Mouse (Mus musculus) hindbrain, embryonic 11.5 days (tissue): ENCODE data around the gene 4933415A04Rik. TPM values are rescaled to one million over a fixed set of nuclear protein-coding genes. Genes with fewer than 3 reads are reported as not detected.

Experiments used
- ATAC-seq: fragments of 200-750 bp; cut with Nextera tagmentation; 2 replicates; pipeline ENCODE4 v1.8.0; 2017; ENCODE audit warnings: mild to moderate bottlenecking, moderate TSS enrichment, moderate library complexity; ENCODE audit not compliant: low FRiP score
- DNase-seq: peaks from one replicate; pipeline ENCODE4 v3.0.0-alpha.2; 2015; ENCODE audit warnings: low spot score
- H3K27ac ChIP-seq: fragments of 300-500 bp; sonication (generic); 2 replicates; pipeline ENCODE4 v1.5.1; 2014; ENCODE audit warnings: mild to moderate bottlenecking, low read depth, low read length
- H3K27me3 ChIP-seq: fragments of 300-500 bp; sonication (generic); 2 replicates; pipeline ENCODE4 v1.6.1; 2014; ENCODE audit warnings: mild to moderate bottlenecking, low read length, moderate library complexity, mixed read lengths; ENCODE audit not compliant: control insufficient read depth, insufficient read depth
- H3K36me3 ChIP-seq: fragments of 300-500 bp; sonication (generic); 2 replicates; pipeline ENCODE4 v1.6.1; 2014; ENCODE audit warnings: mild to moderate bottlenecking, low read length, moderate library complexity, mixed read lengths; ENCODE audit not compliant: control insufficient read depth, insufficient read depth
- H3K4me1 ChIP-seq: fragments of 300-500 bp; sonication (generic); replicated peaks from 2 replicates; pipeline ENCODE4 v1.6.1; 2014; ENCODE audit warnings: low read length, mixed read lengths; ENCODE audit not compliant: control insufficient read depth, insufficient read depth
- H3K4me2 ChIP-seq: fragments of 300-500 bp; sonication (generic); replicated peaks from 2 replicates; pipeline ENCODE4 v1.6.1; 2014; ENCODE audit warnings: mild to moderate bottlenecking, low read depth, low read length
- H3K4me3 ChIP-seq: fragments of 300-500 bp; sonication (generic); 2 replicates; pipeline ENCODE4 v1.5.1; 2014; ENCODE audit warnings: low read depth, low read length
- H3K9ac ChIP-seq: fragments of 300-500 bp; sonication (generic); 2 replicates; pipeline ENCODE4 v1.6.1; 2014; ENCODE audit warnings: low read depth, low read length
- H3K9me3 ChIP-seq: fragments of 300-500 bp; sonication (generic); 2 replicates; pipeline ENCODE4 v1.6.1; 2016; ENCODE audit warnings: low read length; ENCODE audit not compliant: control insufficient read depth
- WGBS: fragments of 180-500 bp; shearing (Covaris S2); extraction: QIAGEN DNeasy Blood & Tissue Kit; methylation state at CpG from one replicate; pipeline ENCODE4 v1.1.7; 2014; 5-methylcytosine and 5-hydroxymethylcytosine counted together
- polyA plus RNA-seq: library from polyadenylated mRNA; unstranded; fragments of >200 nt; fragmentation: Nextera tagmentation; extraction: Ambion mirVana; gene quantifications from 2 replicates; pipeline ENCODE4 v1.2.1, GENCODE M21; 2014

4933415A04Rik gene
- polyA plus RNA-seq, 1 experiment from 2014 or later, result 8.5 TPM

GRCm38 (mm10) chr11:43631645-43632044 is 44.8 kb downstream of the 4933415A04Rik start:
- H3K4me2 ChIP-seq, result no peak overlapping the region
- H3K27me3 ChIP-seq, result no peaks in the 10 kb centered on the region
- no peaks in the 10 kb centered on the region for H3K9me3 ChIP-seq
- 89% methylated on average over 9 of the region's 9 CpGs for WGBS
- ATAC-seq, result no peak
- no peak overlapping the region for H3K9ac ChIP-seq
- DNase-seq, result no peak
- no peak overlapping the region for H3K27ac ChIP-seq
- H3K36me3 ChIP-seq, result no peaks in the 10 kb centered on the region
- no peak overlapping the region for H3K4me3 ChIP-seq
- H3K4me1 ChIP-seq, result peaks cover 8% of the 10 kb centered on the region

GRCm38 (mm10) chr11:43632566-43632965 is 45.7 kb downstream of the 4933415A04Rik start:
- Histone ChIP-seq H3K9ac (no peak overlapping the region), H3K9me3 (no peaks in the 10 kb centered on the region), H3K27me3 (no peaks in the 10 kb centered on the region), H3K36me3 (no peaks in the 10 kb centered on the region), H3K27ac (no peak overlapping the region), H3K4me2 (no peak overlapping the region), H3K4me1 (peaks cover 4% of the 10 kb centered on the region), H3K4me3 (no peak overlapping the region)
- DNase-seq (no peak), ATAC-seq (no peak)
- 79% methylated on average over 4 of the region's 4 CpGs for WGBS

- WGBS, result 83% methylated on average over 6 of the region's 6 CpGs
- Histone ChIP-seq H3K4me1 (peaks cover 4% of the 10 kb centered on the region), H3K27me3 (no peaks in the 10 kb centered on the region), H3K9ac (0 out of 2 replicates have a peak overlapping the region, but pooled peaks have one; percentile 19), H3K27ac (0 out of 2 replicates have a peak overlapping the region, but pooled peaks have one; percentile 60), H3K36me3 (no peaks in the 10 kb centered on the region), H3K4me3 (no peak overlapping the region), H3K4me2 (no peak overlapping the region), H3K9me3 (no peaks in the 10 kb centered on the region)
- 0 out of 2 replicates have a peak, but pooled peaks have one; percentile 7 for ATAC-seq
- DNase-seq, result no peak
Observed at GRCm38 (mm10) chr11:43633165-43633564, 46.3 kb downstream of the 4933415A04Rik start.

GRCm38 (mm10) chr11:43633658-43634401 is 47.0 kb downstream of the 4933415A04Rik start:
- no peaks in the 10 kb centered on the region for H3K27me3 ChIP-seq
- 0 out of 2 replicates have a peak overlapping the region, but pooled peaks have one; percentile 19 for H3K4me2 ChIP-seq
- 20% methylated on average over 19 of the region's 19 CpGs for WGBS
- H3K9ac ChIP-seq, result 0 out of 2 replicates have a peak overlapping the region, but pooled peaks have one; percentile 19
- no peak overlapping the region for H3K4me3 ChIP-seq
- peaks cover 4% of the 10 kb centered on the region for H3K4me1 ChIP-seq
- DNase-seq (peak; percentile 71), ATAC-seq (peak; percentile 79)
- no peaks in the 10 kb centered on the region for H3K36me3 ChIP-seq
- no peaks in the 10 kb centered on the region for H3K9me3 ChIP-seq
- peak overlapping the region; percentile 60 for H3K27ac ChIP-seq

GRCm38 (mm10) chr11:43636761-43637160 is 49.9 kb downstream of the 4933415A04Rik start:
- DNase-seq, result no peak
- Histone ChIP-seq H3K4me1 (peaks cover 4% of the 10 kb centered on the region), H3K9ac (no peak overlapping the region), H3K4me3 (no peak overlapping the region), H3K4me2 (no peak overlapping the region), H3K27ac (no peak overlapping the region), H3K9me3 (no peaks in the 10 kb centered on the region), H3K36me3 (no peaks in the 10 kb centered on the region), H3K27me3 (no peaks in the 10 kb centered on the region)
- no peak for ATAC-seq
- 81% methylated on average over 4 of the region's 4 CpGs for WGBS

GRCm38 (mm10) chr11:43638486-43638885 is 51.6 kb downstream of the 4933415A04Rik start:
- no peak overlapping the region for H3K27ac ChIP-seq
- H3K4me2 ChIP-seq, result no peak overlapping the region
- 96% methylated on average over 3 of the region's 3 CpGs for WGBS
- H3K4me1 ChIP-seq, result peaks cover 9% of the 10 kb centered on the region
- H3K27me3 ChIP-seq, result no peaks in the 10 kb centered on the region
- ATAC-seq (no peak), DNase-seq (no peak)
- no peak overlapping the region for H3K4me3 ChIP-seq
- no peaks in the 10 kb centered on the region for H3K9me3 ChIP-seq
- H3K9ac ChIP-seq, result no peak overlapping the region
- H3K36me3 ChIP-seq, result no peaks in the 10 kb centered on the region

Other genes starting within 250 kb of the 4933415A04Rik start
- gene Pttg1, start 160.8 kb upstream of the 4933415A04Rik start, polyA plus RNA-seq, result 92.8 and 99.4 TPM in 2 replicates
- gene Slu7, start 153.3 kb upstream of the 4933415A04Rik start, polyA plus RNA-seq, result 69.7 and 73.6 TPM in 2 replicates
- 3.2 and 3.3 TPM in 2 replicates for gene C1qtnf2, start 112.8 kb upstream of the 4933415A04Rik start, polyA plus RNA-seq
- 34.2 and 37.7 TPM in 2 replicates for gene Ccnjl, start 58.3 kb upstream of the 4933415A04Rik start, polyA plus RNA-seq
- not detected in 2 replicates for gene Fabp6, start 14.5 kb downstream of the 4933415A04Rik start, polyA plus RNA-seq
- gene Pwwp2a, start 95.0 kb downstream of the 4933415A04Rik start, polyA plus RNA-seq, result 46.2 and 47.3 TPM in 2 replicates
- 86.2 and 89.5 TPM in 2 replicates for gene Ttc1, start 161.0 kb downstream of the 4933415A04Rik start, polyA plus RNA-seq